Mouse (Mus musculus) urinary bladder, adult 18-20 months (tissue): ENCODE data around the gene Gm5244.

Experiments used
- DNase-seq, 2 experiments: peaks; one replicate each; pipeline ENCODE4 v3.0.0; 2022; ENCODE audit warnings: low spot score in 2 of 2, mixed read lengths in 2 of 2

Gm5244 gene

DNA sequence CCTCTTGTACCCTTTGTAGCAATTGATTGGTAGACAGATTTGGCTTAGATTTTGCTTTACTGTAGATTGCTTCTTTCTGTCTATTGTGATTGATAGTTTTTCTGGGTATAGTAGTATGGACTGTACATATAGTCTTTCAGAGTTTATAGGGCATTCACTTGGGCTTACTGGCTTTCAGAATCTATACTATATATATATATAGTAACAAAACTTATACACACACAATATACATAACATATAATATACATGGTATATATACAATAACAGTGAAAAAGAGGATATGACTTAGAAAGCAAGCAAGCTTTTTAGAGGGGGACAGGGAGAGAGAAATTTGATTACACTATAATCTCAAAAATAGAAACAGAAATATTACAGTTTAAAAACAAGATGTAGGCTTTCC, at the start of gene Gm5244:
Gm5244 (plus strand) TSS at position 301 of the 400 bp plus-strand sequence.
- no peak for DNase-seq

DNA sequence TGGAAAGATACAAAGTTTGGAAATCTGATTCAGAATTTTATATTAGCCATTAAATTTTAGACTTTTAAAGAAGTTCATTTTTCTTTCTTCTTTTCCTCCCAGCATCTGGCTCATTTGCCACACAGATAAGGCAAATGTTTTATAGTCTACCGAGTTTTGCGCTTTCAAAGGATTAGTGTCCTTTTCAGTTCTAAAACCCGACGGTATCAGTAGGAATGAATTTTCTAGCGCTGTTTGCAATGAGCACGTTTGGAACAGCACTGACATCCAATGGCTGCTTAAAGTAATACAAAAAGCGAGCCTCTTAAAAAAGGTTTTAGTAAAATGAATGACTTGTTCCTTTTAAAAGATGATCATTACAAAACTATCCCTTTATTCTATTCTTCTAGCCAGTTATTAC, 49.4 kb upstream of the Gm5244 start:
- DNase-seq: no peak

DNA sequence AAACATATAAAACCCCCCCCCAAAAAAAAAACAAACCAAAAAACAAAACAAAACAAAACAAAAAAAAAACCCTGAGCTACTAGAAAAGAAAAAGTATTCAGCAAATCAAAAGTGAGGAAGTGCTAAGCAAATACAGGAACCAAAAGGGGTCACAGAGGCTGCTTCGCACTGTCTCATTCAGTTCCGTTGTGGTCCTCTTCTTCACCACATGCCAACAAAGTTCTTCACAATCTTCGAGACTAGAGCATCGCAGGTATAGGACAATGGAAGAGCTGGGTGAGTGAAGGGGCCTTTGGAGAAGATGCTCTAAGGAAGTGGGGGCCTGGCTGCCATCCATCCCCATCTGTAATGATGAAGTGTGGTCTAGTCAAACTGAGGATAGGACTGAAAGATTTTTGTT, 48.1 kb upstream of the Gm5244 start:
- DNase-seq: no peak

DNA sequence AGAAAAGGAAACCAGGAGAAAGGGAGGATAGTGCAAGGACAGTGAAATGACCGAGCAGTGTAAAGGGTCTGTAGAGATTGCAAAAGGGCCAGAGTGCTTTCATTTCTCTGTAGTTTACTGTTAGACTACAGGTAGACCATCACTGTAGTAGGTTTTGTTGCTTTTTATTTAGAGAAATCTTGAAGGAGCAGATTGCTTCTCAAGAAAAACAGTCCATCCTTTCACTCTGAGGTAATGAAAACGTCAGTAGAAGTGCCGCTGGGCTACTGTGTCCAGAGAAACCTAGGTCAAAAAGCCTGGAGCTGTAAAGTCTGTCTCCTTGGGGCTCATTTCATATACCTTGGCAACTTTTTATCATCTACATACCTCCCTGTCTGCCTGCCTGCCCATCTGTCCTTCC, 47.4 kb upstream of the Gm5244 start:
- DNase-seq: no peak

DNA sequence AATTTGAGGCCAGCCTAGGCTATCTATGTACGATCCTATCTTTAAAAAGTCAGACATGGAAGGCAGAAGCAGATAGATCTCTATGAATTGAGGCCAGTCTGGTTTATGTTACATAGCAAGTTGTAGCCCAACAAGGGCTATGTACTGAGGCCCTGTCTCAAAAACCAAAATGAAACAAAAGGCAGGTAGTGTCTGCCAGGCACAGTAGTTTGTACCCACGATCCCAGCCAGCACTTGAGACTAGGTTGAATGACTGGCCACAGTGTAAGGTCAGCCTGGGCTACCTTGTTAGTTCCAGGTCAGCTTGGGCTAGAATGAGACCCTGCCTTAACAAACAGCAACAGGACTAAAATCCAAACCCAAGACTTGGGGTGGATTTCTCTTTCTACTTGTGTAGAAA, 45.9 kb upstream of the Gm5244 start:
- DNase-seq: no peak

DNA sequence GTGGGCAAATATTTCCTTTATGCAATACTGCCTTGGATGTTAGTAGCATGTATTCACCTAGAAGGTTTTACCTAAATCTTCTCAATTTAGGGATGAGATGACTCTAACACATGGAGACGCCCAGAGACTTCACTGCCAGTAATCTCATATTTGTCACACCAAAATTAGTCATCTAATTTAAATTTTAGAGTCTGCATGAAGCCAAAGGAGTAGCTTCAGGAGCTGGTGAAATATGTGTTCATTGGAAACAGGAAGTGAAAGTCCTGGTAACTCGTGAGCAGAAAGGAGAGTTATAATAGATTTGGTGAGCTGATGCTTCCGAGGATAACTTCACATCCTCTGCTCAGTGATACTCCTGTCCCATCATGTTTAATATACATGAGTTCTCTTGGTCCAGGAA, 45.4 kb upstream of the Gm5244 start:
- no peak for DNase-seq

DNA sequence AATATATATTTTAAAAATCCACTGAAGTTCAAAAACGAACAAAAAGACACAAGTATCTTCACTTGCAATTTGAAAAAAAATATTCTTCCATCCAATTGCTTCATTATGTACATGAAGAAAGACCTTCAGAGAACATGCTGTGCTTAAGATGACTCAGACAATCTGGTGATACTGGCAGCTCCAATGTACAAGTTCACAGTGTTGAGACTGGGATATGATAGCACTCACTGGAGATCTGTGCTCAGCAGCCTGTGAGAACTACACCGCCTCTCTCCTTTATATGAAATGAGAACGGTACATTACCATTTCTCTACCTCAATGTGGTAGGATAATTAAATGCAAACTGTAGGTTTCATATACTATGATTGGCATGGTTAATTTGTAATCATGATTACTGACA, 43.7 kb upstream of the Gm5244 start:
- DNase-seq: no peak

DNA sequence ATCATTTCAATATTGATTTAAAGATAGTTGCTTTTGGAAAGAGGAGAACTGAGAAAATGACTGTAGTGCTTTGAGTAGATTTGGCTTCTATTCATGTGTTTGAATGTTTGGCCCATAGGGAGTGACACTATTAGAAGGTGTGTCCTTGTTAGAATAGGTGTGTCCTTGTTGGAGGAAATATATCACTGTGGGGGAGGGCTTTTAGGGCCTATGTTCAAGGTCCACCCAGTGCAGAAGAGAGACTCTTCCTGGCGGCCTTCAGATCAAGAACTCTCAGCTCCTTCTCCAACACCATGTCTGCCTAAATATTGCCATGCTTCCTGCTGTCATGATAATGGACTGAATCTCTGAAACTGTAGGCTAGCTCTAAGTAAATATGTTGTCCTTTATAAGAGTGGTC, 42.2 kb upstream of the Gm5244 start:
- no peak for DNase-seq

DNA sequence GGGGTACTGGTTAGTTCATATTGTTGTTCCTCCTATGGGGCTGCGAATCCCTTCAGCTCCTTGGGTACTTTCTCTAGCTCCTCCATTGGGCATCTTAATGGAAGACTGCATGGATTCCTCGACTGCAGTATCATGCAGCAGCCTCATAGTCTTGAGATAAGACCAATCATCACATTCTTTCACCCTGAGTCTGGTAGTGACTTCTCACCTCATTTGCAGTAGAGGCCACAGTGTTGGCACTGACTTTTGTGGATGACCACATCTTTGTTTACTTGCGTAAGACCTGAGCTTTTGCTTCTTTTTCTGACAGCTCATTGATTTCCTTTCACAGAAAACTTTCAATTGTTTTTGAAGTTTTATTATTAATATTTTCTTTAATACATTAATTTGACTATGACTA, 40.8 kb upstream of the Gm5244 start:
- no peak for DNase-seq

DNA sequence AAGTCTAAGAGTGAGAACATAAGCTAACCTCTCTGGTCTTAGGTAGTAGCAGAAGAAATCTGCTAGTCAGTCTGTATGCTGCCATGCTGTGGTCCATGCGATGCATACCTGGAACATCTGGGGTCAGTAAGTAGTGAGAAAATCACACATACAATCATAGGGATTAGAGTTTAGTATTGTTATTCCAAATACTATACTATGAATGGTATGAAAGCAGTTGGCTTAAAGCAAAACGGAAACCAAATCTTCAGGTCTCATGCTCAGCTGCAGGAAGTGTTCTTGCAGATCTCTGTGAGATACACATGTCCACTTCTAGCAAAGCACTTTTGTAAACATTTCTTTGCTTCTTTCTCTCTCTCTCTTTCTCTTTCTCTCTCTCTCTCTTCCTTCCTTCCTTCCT, 40.3 kb upstream of the Gm5244 start:
- DNase-seq: no peak

DNA sequence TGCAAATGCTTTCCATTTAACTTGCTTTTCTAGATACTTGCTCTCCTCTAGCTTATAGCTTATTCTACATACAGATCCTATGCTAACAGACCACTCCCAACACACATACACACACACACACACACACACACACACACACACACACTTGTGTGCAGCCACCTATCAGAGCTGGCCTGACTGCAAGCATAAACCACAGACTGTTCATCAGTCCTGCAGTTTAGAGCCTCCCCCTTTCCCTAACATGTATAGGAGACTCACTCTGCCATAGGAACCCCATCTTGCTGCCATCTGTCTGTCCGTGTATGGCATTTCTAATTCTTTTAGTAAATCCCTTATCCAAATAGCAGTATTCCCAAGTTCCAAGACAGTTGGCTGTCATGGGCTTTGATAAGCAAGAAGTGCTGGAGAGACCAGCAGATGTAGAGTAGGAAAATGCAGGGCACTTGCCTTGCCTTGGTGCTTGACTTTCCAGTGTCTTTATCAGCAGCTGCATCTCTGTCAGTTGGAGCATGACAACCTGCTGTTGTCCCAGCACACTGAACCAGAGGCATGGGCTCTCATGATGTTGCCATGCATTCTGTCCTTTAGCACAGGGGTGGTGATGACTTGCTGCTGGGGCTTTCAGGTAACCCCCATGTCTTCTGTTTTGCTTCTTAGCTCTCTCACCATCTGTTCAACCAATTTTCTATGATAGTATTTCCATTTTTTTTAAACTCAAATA, 33.7 kb upstream of the Gm5244 start:
- no peak for DNase-seq

DNA sequence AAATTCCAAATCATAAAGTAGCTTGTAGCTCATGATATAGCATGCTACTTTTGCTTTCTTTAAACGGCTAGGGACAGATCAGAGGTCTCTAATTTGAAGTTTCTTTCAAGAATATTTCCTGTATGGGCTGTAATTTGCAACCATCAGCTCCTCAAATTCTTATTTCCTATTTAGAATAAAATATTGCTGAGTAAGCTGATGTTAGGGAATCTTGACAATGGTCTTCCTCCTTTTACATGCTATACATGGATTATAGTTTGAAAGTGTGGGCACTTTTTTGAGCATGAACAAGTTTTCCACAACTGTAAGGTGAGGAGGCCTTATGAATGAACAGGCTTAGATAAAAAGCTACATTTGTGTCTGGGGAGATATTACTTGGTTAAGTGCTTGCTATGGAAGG, 32.6 kb upstream of the Gm5244 start:
- DNase-seq: no peak

DNA sequence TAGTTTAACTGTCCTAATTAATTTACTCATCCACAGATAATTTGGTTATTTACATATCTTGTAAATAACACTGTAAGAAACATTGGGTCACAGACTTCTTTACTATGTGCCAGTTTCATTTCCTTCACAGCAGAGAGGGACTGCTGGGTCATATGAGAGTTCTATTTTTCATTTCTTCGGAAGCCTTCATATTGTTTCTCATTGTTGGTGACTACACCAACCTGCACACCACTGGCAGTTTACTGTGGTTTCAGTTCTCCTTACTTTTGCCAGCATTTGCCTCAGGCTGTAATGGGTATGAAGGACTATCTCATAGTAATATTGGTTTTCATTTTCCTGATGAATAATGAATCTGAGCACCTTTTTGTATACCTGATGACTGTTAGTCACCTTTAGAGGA, 28.0 kb upstream of the Gm5244 start:
- DNase-seq: no peak

DNA sequence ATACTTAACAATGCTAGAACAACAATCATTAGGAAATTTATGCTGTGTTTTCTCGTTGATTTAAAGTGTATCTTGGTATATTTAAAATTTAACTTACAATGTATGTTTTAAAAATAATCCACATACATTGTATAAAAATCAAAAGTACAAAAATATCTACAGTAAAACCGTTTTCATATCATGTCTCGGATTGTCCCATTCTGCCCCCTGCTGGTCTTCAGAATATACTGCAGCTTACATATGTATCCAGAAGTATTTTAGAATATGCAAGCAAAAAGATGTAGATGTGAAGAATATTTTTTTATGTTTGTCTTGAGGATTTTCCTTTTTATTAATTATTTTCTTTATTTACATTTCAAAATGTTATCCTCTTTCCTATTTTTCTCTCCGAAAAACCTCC, 26.1 kb upstream of the Gm5244 start:
- no peak for DNase-seq

DNA sequence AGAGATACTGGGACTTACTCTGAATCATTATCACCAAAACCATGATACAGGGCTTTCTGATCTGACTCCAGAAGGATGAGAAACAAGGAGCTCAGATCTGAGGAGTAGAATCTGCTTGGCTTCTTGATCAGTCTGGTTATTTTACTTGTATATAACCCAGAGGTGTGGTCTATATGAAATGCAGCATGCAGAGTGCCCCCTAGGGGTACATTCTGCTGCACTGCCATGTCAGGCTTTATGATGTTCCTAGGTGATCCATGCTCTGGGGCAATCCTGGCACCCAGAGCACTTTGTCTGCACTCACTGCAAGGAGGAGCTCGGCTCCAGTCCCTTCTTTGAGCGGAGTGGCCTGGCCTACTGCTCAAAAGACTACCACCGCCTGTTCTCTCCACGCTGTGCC, 21.9 kb upstream of the Gm5244 start:
- no peak for DNase-seq

DNA sequence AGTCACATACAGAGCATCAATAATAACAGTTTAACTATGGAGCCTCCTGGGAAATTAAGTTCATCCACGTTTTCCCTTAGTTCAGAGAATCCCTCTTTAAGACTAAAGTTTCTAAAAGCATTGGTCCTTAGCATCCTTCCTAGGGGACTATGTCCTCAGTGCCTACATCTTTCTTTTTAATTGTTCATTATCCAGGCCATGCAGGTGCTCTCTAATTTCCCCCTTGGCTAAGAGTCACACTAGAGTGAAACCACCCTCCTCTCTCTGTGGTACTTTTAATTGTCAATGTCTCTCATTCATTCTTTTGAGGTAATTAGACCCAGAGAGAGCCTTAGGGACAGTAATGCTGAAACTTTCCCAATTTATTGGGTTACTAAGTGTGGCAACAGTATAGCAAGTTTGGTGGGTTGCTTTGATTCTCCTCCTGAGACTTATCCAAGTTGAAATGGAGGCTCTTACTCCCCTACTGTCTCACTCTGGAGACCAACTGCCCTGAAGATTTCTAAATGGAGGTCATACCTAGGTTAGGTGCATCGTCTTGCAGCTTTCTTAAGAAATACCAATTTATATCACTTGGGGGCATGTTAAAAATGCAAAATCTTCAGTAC, 15.6 kb upstream of the Gm5244 start:
- DNase-seq: no peak

DNA sequence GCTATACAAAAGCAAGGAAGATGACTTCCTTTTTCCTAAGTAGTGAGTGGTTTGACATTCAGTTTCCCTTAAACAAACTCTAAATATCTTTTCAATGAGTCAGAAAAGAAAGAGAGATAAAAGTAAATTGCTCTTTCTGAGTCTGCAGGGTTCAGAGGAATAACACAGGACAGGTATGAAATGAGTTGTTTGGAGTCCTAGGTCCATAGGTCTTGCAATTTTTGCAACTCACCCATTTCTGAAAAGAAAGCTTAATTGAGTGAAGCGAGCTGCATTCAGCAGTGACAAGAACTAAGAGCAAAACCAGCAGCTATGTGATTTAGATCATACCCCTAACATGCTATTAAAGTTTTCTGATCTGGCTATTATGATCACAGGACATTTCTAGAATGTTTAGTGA, 14.9 kb upstream of the Gm5244 start:
- DNase-seq: no peak

DNA sequence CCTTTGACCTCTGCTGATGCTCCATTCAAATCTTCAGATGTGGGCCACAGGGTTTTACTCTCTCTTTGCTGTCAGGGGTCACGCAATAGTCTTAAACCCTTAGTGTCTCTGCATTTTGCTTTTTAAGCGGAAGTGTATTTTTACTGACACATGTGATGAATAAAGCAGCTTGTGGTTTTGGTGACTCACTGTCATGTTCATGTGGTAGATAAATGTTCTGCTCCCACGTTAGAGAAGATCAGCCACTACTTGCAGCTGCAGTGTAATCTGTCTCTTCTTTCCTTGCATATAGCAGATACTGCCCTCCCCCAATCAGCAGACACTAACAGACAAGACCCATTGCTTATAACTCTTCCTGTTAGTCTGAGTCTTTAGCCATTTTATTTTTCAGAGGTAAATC, 12.9 kb upstream of the Gm5244 start:
- DNase-seq: no peak

DNA sequence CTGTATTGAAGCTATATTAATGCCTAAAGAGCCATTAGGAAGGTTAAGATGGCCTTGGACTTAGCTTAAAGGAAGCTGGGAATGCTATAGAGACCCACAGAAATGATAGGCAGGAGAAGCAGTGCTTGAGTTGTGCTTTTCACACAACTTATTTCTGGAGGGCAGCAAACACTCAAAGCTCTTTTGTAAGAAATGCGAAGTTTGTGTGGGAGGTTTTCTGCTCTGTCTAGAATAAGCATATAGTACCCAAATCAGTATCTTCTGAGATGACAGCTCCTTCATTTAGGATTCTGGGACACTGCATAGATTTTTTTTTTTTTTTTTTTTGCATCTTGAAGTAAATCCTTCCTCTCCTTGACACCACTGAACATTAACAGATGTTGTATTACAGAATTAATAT, 8.0 kb upstream of the Gm5244 start:
- DNase-seq: no peak

DNA sequence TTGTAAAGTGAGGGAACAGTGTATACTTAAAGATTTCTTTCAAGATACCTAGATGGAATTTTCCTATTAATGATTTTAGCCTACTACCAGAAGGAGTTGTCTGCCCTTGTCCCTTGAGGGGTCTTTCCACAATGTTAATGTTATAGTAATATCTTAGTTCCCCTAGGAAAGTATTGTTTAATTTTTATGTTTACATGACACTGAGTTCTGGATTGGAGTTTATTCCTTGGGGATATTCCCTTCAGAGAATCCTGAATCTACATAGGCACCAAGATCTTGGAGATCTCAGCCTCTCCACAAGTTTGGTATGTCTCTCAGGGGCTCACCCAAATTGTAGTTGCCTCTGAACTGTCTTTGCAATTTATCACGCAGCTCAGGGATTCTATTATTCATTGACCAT, 10.5 kb downstream of the Gm5244 start, which contains the start of gene Olfr1444:
Olfr1444 (plus strand) TSS at position 301 of the 400 bp plus-strand sequence.
- no peak for DNase-seq

DNA sequence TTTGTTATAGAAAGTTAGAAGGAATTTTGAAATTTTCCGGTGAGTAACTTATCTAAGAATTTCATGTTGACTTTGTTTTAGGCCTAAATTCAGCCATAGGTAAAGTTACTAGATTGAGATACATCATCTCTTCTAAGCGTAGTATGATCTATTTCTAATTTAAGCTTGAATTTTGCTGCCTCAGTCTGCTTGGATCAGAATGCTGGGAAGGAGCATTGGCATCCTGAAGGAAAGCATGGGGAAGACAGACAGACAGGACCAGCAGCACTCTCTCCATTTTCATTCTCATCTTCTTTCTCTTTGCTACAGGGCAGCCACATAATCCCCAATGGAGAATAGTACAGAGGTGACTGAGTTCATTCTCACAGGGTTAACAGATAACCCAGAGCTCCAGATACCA, 37.1 kb downstream of the Gm5244 start, which contains the start of gene Olfr1445:
Olfr1445 (plus strand) TSS at position 301 of the 400 bp plus-strand sequence.
- no peak for DNase-seq

DNA sequence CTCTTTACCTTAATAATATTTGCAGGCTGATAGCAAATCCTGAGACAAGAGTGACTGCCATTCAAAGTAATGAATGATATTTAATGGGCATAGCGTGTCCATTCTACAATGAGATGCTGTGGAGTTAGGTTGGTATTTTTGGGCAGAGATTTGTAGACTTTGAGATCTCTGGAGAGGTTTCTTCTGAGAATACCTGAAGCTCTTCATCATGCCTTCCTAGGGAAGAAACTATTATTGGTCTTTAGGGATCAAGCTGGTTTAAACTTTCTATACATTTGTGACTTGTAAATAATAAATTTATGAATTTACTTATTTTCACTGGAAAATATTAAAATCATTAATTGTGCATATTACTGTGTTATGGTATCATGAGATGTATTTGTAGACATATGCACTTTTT, 46.9 kb downstream of the Gm5244 start, which contains the start of gene Olfr1446:
Olfr1446 (minus strand) TSS at position 101 of the 400 bp plus-strand sequence.
- no peak for DNase-seq
